Mouse (Mus musculus) lung, postnatal 4 days (tissue): ENCODE data around the gene Ush1g.
A peak's percentile ranks its signal among the peaks of the same experiment; 100 is the strongest.

ENCODE experiments used
- DNase-seq, 2 experiments: peaks; one replicate each; pipeline ENCODE4 v3.0.0; 2021

Gene Ush1g

GRCm38 (mm10) chr11:115287386-115287785, 34.5 kb downstream of the Ush1g start:
- no peak for DNase-seq

GRCm38 (mm10) chr11:115286201-115286993, 35.4 kb downstream of the Ush1g start:
- no peak for DNase-seq

- DNase-seq: no peak
Observed at GRCm38 (mm10) chr11:115285282-115285681, 36.6 kb downstream of the Ush1g start.

- DNase-seq: no peak
Observed at GRCm38 (mm10) chr11:115283891-115284620, 37.8 kb downstream of the Ush1g start.

GRCm38 (mm10) chr11:115283486-115283765, 38.4 kb downstream of the Ush1g start:
- DNase-seq: no peak

GRCm38 (mm10) chr11:115282723-115283485, 38.9 kb downstream of the Ush1g start:
- peak in 1 of 2 experiments; percentile 17 for DNase-seq

- peak in 1 of 2 experiments; percentile 22 for DNase-seq
Observed at GRCm38 (mm10) chr11:115282295-115282694, 39.5 kb downstream of the Ush1g start.

- DNase-seq: peak in 1 of 2 experiments; percentile 15
Observed at GRCm38 (mm10) chr11:115279726-115280125, 42.1 kb downstream of the Ush1g start.

- DNase-seq: no peak
Observed at GRCm38 (mm10) chr11:115278176-115278575, 43.7 kb downstream of the Ush1g start.

- no peak for DNase-seq
Observed at GRCm38 (mm10) chr11:115277604-115277975, 44.3 kb downstream of the Ush1g start.

- peak; percentile 99 for DNase-seq
Observed at GRCm38 (mm10) chr11:115276780-115277603, 44.8 kb downstream of the Ush1g start, which contains the start of gene Fdxr. Gene Fdxr, minus strand, starts transcription at chr11:115277050.

GRCm38 (mm10) chr11:115275954-115276353, 45.9 kb downstream of the Ush1g start:
- DNase-seq: no peak

GRCm38 (mm10) chr11:115275509-115275908, 46.3 kb downstream of the Ush1g start:
- DNase-seq: no peak

GRCm38 (mm10) chr11:115274771-115275170, 47.1 kb downstream of the Ush1g start:
- no peak for DNase-seq

- DNase-seq: no peak
Observed at GRCm38 (mm10) chr11:115274178-115274577, 47.7 kb downstream of the Ush1g start.

GRCm38 (mm10) chr11:115273735-115274134, 48.1 kb downstream of the Ush1g start:
- DNase-seq: no peak

GRCm38 (mm10) chr11:115272894-115273498, 48.8 kb downstream of the Ush1g start:
- DNase-seq: no peak

GRCm38 (mm10) chr11:115271481-115271880, 50.4 kb downstream of the Ush1g start:
- no peak for DNase-seq

- no peak for DNase-seq
Observed at GRCm38 (mm10) chr11:115271052-115271451, 50.8 kb downstream of the Ush1g start.

- DNase-seq: peak; percentile 75 to 87
Observed at GRCm38 (mm10) chr11:115270148-115270861, 51.5 kb downstream of the Ush1g start.

- no peak for DNase-seq
Observed at GRCm38 (mm10) chr11:115269330-115270066, 52.3 kb downstream of the Ush1g start.
